In the genomic region with DNA sequence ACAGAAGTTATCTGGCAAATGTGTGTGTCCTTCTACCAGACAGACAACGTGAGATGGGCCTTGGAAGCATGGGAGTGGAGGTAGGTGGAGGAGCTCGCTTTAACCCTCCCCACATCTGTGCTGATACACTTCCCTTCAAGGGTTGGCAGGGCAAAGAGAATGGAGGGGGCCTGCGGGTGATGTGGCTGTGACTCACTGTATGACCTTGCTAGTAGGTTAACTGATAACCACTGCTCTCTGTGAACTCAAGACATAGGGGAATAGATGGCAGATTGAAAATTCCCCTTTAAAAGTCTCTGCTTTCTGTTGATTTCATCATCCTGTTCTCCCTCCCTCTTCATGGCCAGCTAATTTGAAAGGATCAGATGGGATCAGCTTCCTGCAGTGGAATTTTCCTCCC, we compare ENCODE assay signal across 9 mouse cellular contexts. TPM values are rescaled to one million over a fixed set of nuclear protein-coding genes. Genes with fewer than 3 reads are reported as not detected.
DNase-seq lines count a peak whose midpoint lies in the region; ATAC-seq and TF ChIP-seq lines count a peak whose summit lies in the region.
"Had no signal": no experiment of that assay in that cellular context is flagged by ENCODE, and none has a peak within 500 bp of the region (broad histone marks: within the 10 kb centered on the region; RNA-seq: fewer than 3 reads in every experiment).

No protein-coding gene starts in this region.

- no peak overlapping the region for H3K27ac ChIP-seq in embryonic facial prominence, embryonic 14.5 days (replicated peaks; ENCODE audit: low read depth, low read length)
- no peak overlapping the region for H3K27ac ChIP-seq in limb, embryonic 14.5 days (replicated peaks; ENCODE audit: low read depth, low read length)
- no peak overlapping the region for H3K27ac ChIP-seq in stomach, postnatal 0 days (replicated peaks)

- H3K4me1 ChIP-seq in megakaryocyte, embryonic 14.5 days: peaks cover 44% of the 10 kb centered on the region
- H3K4me1 ChIP-seq in embryonic facial prominence, embryonic 14.5 days (ENCODE audit: control insufficient read depth, insufficient read depth, low read length): peaks cover 7% of the 10 kb centered on the region; the same call in 1 of the 2 replicates
- peaks cover 17% of the 10 kb centered on the region for H3K4me1 ChIP-seq in limb, embryonic 14.5 days (ENCODE audit: control insufficient read depth, insufficient read depth, low read length)
- peaks cover 4% of the 10 kb centered on the region; the same call in 1 of the 2 replicates for H3K4me1 ChIP-seq in stomach, postnatal 0 days (replicated peaks; ENCODE audit: control insufficient read depth, insufficient read depth)

- TF ChIP-seq EP300 in stomach, postnatal 0 days (optimal IDR thresholded peaks at IDR 0.05): no peak

- H3K9me3 ChIP-seq in megakaryocyte, embryonic 14.5 days: no peaks in the 10 kb centered on the region
- H3K9me3 ChIP-seq in embryonic facial prominence, embryonic 14.5 days (ENCODE audit: control insufficient read depth, low read length): no peaks in the 10 kb centered on the region
- no peaks in the 10 kb centered on the region for H3K9me3 ChIP-seq in limb, embryonic 14.5 days (ENCODE audit: control insufficient read depth, low read length)
- H3K9me3 ChIP-seq in stomach, postnatal 0 days (ENCODE audit: control insufficient read depth, low read length): no peaks in the 10 kb centered on the region

- H3K36me3 ChIP-seq in megakaryocyte, embryonic 14.5 days (replicated peaks; ENCODE audit: low read length): peaks cover 44% of the 10 kb centered on the region
- peaks cover 43% of the 10 kb centered on the region for H3K36me3 ChIP-seq in embryonic facial prominence, embryonic 14.5 days (ENCODE audit: control insufficient read depth, insufficient read depth, low read length)
- peaks cover 36% of the 10 kb centered on the region for H3K36me3 ChIP-seq in limb, embryonic 14.5 days (ENCODE audit: control insufficient read depth, insufficient read depth, low read length)
- peaks cover 8% of the 10 kb centered on the region; the same call in 1 of the 2 replicates for H3K36me3 ChIP-seq in stomach, postnatal 0 days (ENCODE audit: control insufficient read depth, insufficient read depth, low read length)

- peak overlapping the region; percentile 96 for H3K4me2 ChIP-seq in embryonic facial prominence, embryonic 14.5 days (ENCODE audit: low read depth, low read length)
- H3K4me2 ChIP-seq in limb, embryonic 14.5 days (replicated peaks; ENCODE audit: low read depth, low read length, severe bottlenecking): peak overlapping the region; percentile 93
- H3K4me2 ChIP-seq in stomach, postnatal 0 days (replicated peaks; ENCODE audit: low read depth): peak overlapping the region; percentile 95; the same call in 1 of the 2 replicates

- 77% methylated on average over 3 of the region's 3 CpGs for WGBS in embryonic facial prominence, embryonic 14.5 days
- 84% methylated on average over 3 of the region's 3 CpGs for WGBS in limb, embryonic 14.5 days
- 66% methylated on average over 3 of the region's 3 CpGs for WGBS in stomach, postnatal 0 days

- no peak for DNase-seq in embryonic facial prominence, embryonic 14.5 days (ENCODE audit: low spot score)
- no peak for DNase-seq in limb, embryonic 14.5 days (ENCODE audit: low spot score)
- DNase-seq in stomach, postnatal 0 days (ENCODE audit: low spot score): no peak
- DNase-seq in right cerebral cortex, adult 18-20 months: no peak
- no peak for DNase-seq in cerebellum, adult 9-10 months
- DNase-seq: cerebellum, adult 2 months; lung, postnatal 36 days had no signal

- no peak for TF ChIP-seq CTCF in stomach, postnatal 0 days (IDR thresholded peaks at IDR 0.05; ENCODE audit: low read depth)

- no peak for TF ChIP-seq POLR2A in limb, embryonic 14.5 days (IDR thresholded peaks at IDR 0.05; ENCODE audit: borderline replicate concordance, extremely low read depth, insufficient read depth, insufficient read length)

- H3K9ac ChIP-seq in embryonic facial prominence, embryonic 14.5 days (ENCODE audit: low read depth, low read length): no peak overlapping the region
- no peak overlapping the region for H3K9ac ChIP-seq in limb, embryonic 14.5 days (ENCODE audit: low read depth, low read length, severe bottlenecking)
- no peak overlapping the region for H3K9ac ChIP-seq in stomach, postnatal 0 days (ENCODE audit: low read length)

- H3K27me3 ChIP-seq in megakaryocyte, embryonic 14.5 days (replicated peaks): peaks cover 7% of the 10 kb centered on the region
- no peaks in the 10 kb centered on the region for H3K27me3 ChIP-seq in embryonic facial prominence, embryonic 14.5 days (replicated peaks; ENCODE audit: control insufficient read depth, insufficient read depth, low read length)
- no peaks in the 10 kb centered on the region for H3K27me3 ChIP-seq in limb, embryonic 14.5 days (ENCODE audit: control insufficient read depth, insufficient read depth, low read length)
- H3K27me3 ChIP-seq in stomach, postnatal 0 days (ENCODE audit: control insufficient read depth, insufficient read depth, low read length): no peaks in the 10 kb centered on the region

- peak overlapping the region; percentile 99 for H3K4me3 ChIP-seq in megakaryocyte, embryonic 14.5 days (replicated peaks)
- peak overlapping the region; percentile 97; the same call in 1 of the 2 replicates for H3K4me3 ChIP-seq in embryonic facial prominence, embryonic 14.5 days (ENCODE audit: low read depth, low read length)
- 0 out of 2 replicates have a peak overlapping the region, but pooled peaks have one; percentile 93 for H3K4me3 ChIP-seq in limb, embryonic 14.5 days (replicated peaks; ENCODE audit: low read length)
- H3K4me3 ChIP-seq in stomach, postnatal 0 days (ENCODE audit: low read depth, low read length): no peak overlapping the region

- no peak for ATAC-seq in megakaryocyte, adult 5-6 weeks (ENCODE audit: poor library complexity, severe bottlenecking)
- ATAC-seq in embryonic facial prominence, embryonic 14.5 days (ENCODE audit: low read depth): no peak
- ATAC-seq in limb, embryonic 14.5 days (ENCODE audit: low FRiP score, low read depth): no peak
- no peak for ATAC-seq in stomach, postnatal 0 days (ENCODE audit: low FRiP score, low TSS enrichment)

RNA-seq across cellular contexts. Expression of a gene that starts 1.2 kb away (rescaled TPM):
- 35.4 and 50.4 TPM in 2 replicates for polyA plus RNA-seq in megakaryocyte, embryonic 14.5 days (2012; ENCODE audit: insufficient read depth, low replicate concordance)
- total RNA-seq in megakaryocyte, adult 5-6 weeks (2015): 9.1 TPM in 2 replicates
- 19.5 and 23.4 TPM in 2 replicates for total RNA-seq in megakaryocyte, adult 5-6 weeks (2017)
- 44.0 and 51.8 TPM in 2 replicates for polyA plus RNA-seq in embryonic facial prominence, embryonic 14.5 days (2014; fragmentation: Nextera tagmentation; extraction: Ambion mirVana)
- 76.7 and 79.4 TPM in 2 replicates for polyA plus RNA-seq in limb, embryonic 14.5 days (2012; rRNA removed)
- polyA plus RNA-seq in limb, embryonic 14.5 days (2014; fragmentation: Nextera tagmentation; extraction: Ambion mirVana): 45.6 and 54.9 TPM in 2 replicates
- polyA plus RNA-seq in stomach, postnatal 0 days (2015; fragmentation: Nextera tagmentation; extraction: Ambion mirVana): 25.8 and 27.5 TPM in 2 replicates

RNA-seq across cellular contexts. Expression of a gene that starts 2.4 kb away (rescaled TPM):
- polyA plus RNA-seq in megakaryocyte, embryonic 14.5 days (2012; ENCODE audit: insufficient read depth, low replicate concordance): not detected in 2 replicates
- 0.18 TPM in 1 of 2 replicates, not detected in the other for total RNA-seq in megakaryocyte, adult 5-6 weeks (2015)
- not detected in 2 replicates for total RNA-seq in megakaryocyte, adult 5-6 weeks (2017)
- 0.24 and 0.31 TPM in 2 replicates for polyA plus RNA-seq in embryonic facial prominence, embryonic 14.5 days (2014; fragmentation: Nextera tagmentation; extraction: Ambion mirVana)
- polyA plus RNA-seq in limb, embryonic 14.5 days (2012; rRNA removed): 1.0 TPM in 2 replicates
- 0.48 and 0.58 TPM in 2 replicates for polyA plus RNA-seq in limb, embryonic 14.5 days (2014; fragmentation: Nextera tagmentation; extraction: Ambion mirVana)
- 0.10 and 0.18 TPM in 2 replicates for polyA plus RNA-seq in stomach, postnatal 0 days (2015; fragmentation: Nextera tagmentation; extraction: Ambion mirVana)

RNA-seq across cellular contexts. Expression of a gene that starts 12.3 kb away (rescaled TPM):
- polyA plus RNA-seq in megakaryocyte, embryonic 14.5 days (2012; ENCODE audit: insufficient read depth, low replicate concordance): 9,023 and 9,040 TPM in 2 replicates
- total RNA-seq in megakaryocyte, adult 5-6 weeks (2015): 757 and 782 TPM in 2 replicates
- 1,133 and 1,354 TPM in 2 replicates for total RNA-seq in megakaryocyte, adult 5-6 weeks (2017)
- 2,068 and 2,222 TPM in 2 replicates for polyA plus RNA-seq in embryonic facial prominence, embryonic 14.5 days (2014; fragmentation: Nextera tagmentation; extraction: Ambion mirVana)
- 2,428 and 2,960 TPM in 2 replicates for polyA plus RNA-seq in limb, embryonic 14.5 days (2012; rRNA removed)
- 2,222 and 2,347 TPM in 2 replicates for polyA plus RNA-seq in limb, embryonic 14.5 days (2014; fragmentation: Nextera tagmentation; extraction: Ambion mirVana)
- 2,079 and 2,215 TPM in 2 replicates for polyA plus RNA-seq in stomach, postnatal 0 days (2015; fragmentation: Nextera tagmentation; extraction: Ambion mirVana)

RNA-seq across cellular contexts. Expression of a gene that starts 15.9 kb away (rescaled TPM):
- polyA plus RNA-seq in megakaryocyte, embryonic 14.5 days (2012; ENCODE audit: insufficient read depth, low replicate concordance): 90.4 and 344 TPM in 2 replicates
- total RNA-seq in megakaryocyte, adult 5-6 weeks (2015): 43.6 and 52.6 TPM in 2 replicates
- 48.3 and 64.2 TPM in 2 replicates for total RNA-seq in megakaryocyte, adult 5-6 weeks (2017)
- 271 and 281 TPM in 2 replicates for polyA plus RNA-seq in embryonic facial prominence, embryonic 14.5 days (2014; fragmentation: Nextera tagmentation; extraction: Ambion mirVana)
- 112 and 141 TPM in 2 replicates for polyA plus RNA-seq in limb, embryonic 14.5 days (2012; rRNA removed)
- 257 and 294 TPM in 2 replicates for polyA plus RNA-seq in limb, embryonic 14.5 days (2014; fragmentation: Nextera tagmentation; extraction: Ambion mirVana)
- 327 and 335 TPM in 2 replicates for polyA plus RNA-seq in stomach, postnatal 0 days (2015; fragmentation: Nextera tagmentation; extraction: Ambion mirVana)

RNA-seq across cellular contexts. Expression of a gene that starts 40.9 kb away (rescaled TPM):
- 30.0 and 79.6 TPM in 2 replicates for polyA plus RNA-seq in megakaryocyte, embryonic 14.5 days (2012; ENCODE audit: insufficient read depth, low replicate concordance)
- 53.5 and 59.6 TPM in 2 replicates for total RNA-seq in megakaryocyte, adult 5-6 weeks (2015)
- total RNA-seq in megakaryocyte, adult 5-6 weeks (2017): 65.8 and 76.1 TPM in 2 replicates
- 62.9 and 68.2 TPM in 2 replicates for polyA plus RNA-seq in embryonic facial prominence, embryonic 14.5 days (2014; fragmentation: Nextera tagmentation; extraction: Ambion mirVana)
- 157 and 169 TPM in 2 replicates for polyA plus RNA-seq in limb, embryonic 14.5 days (2012; rRNA removed)
- 71.8 and 83.6 TPM in 2 replicates for polyA plus RNA-seq in limb, embryonic 14.5 days (2014; fragmentation: Nextera tagmentation; extraction: Ambion mirVana)
- polyA plus RNA-seq in stomach, postnatal 0 days (2015; fragmentation: Nextera tagmentation; extraction: Ambion mirVana): 34.7 and 38.6 TPM in 2 replicates
